ENCODE assay signal across 26 mouse cellular contexts in genomic region chr5:148999802-149000201, GRCm38 (mm10). TPM values are rescaled to one million over a fixed set of nuclear protein-coding genes. Genes with fewer than 3 reads are reported as not detected.
DNase-seq lines count a peak whose midpoint lies in the region; ATAC-seq and TF ChIP-seq lines count a peak whose summit lies in the region.
"Had no signal": no experiment of that assay in that cellular context is flagged by ENCODE, and none has a peak within 500 bp of the region (broad histone marks: within the 10 kb centered on the region; RNA-seq: fewer than 3 reads in every experiment).

No protein-coding gene starts in this region.

- peak; percentile 20 for DNase-seq in adrenal gland, adult 2 months
- no peak for DNase-seq in adrenal gland, postnatal 25 days
- DNase-seq in kidney, adult 2 months: no peak
- peak; percentile 33 for DNase-seq in thymus, postnatal 25 days
- no peak for DNase-seq in thymus, adult 2 months
- no peak for DNase-seq in heart, postnatal 4 days
- DNase-seq in spleen, postnatal 4 days (ENCODE audit: low spot score in 2 of 2): no peak
- DNase-seq: adrenal gland, adult 8-10 months; B cell, adult 2 months; cerebellum, adult 2 months; cerebellum, postnatal 10 days; gastrocnemius, postnatal 10 days; heart, adult 2 months had no signal

- H3K27me3 ChIP-seq in kidney, adult 2 months (replicated peaks; ENCODE audit: control insufficient read depth, insufficient read depth, low read length): no peaks in the 10 kb centered on the region
- no peaks in the 10 kb centered on the region for H3K27me3 ChIP-seq in kidney, embryonic 15.5 days
- no peaks in the 10 kb centered on the region for H3K27me3 ChIP-seq in thymus, adult 2 months (ENCODE audit: control insufficient read depth, insufficient read depth, low read length)
- H3K27me3 ChIP-seq: embryonic facial prominence, embryonic 15.5 days; forebrain, embryonic 15.5 days; heart, embryonic 12.5 days; hindbrain, embryonic 15.5 days had no signal

- no peaks in the 10 kb centered on the region for H3K36me3 ChIP-seq in kidney, adult 2 months (ENCODE audit: control insufficient read depth, insufficient read depth, low read length)
- H3K36me3 ChIP-seq in kidney, embryonic 15.5 days: no peaks in the 10 kb centered on the region
- no peaks in the 10 kb centered on the region for H3K36me3 ChIP-seq in thymus, adult 2 months (ENCODE audit: control insufficient read depth, insufficient read depth, low read length)
- H3K36me3 ChIP-seq: embryonic facial prominence, embryonic 15.5 days; forebrain, embryonic 15.5 days; G1E; heart, embryonic 12.5 days; hindbrain, embryonic 15.5 days had no signal

- TF ChIP-seq CTCF in kidney, adult 2 months (conservative IDR thresholded peaks at IDR 0.05; ENCODE audit: insufficient read depth, insufficient read length, low read depth, low read length): no peak
- no peak for TF ChIP-seq CTCF in thymus, adult 2 months (IDR thresholded peaks at IDR 0.05; ENCODE audit: borderline replicate concordance, control insufficient read depth, extremely low read depth, insufficient read depth, low read length, poor library complexity)

- H3K27ac ChIP-seq in kidney, adult 2 months (ENCODE audit: insufficient read depth, low read depth, low read length): peak overlapping the region; percentile 3; the same call in 1 of the 2 replicates
- H3K27ac ChIP-seq in kidney, embryonic 15.5 days: no peak overlapping the region
- H3K27ac ChIP-seq in thymus, adult 2 months (ENCODE audit: control insufficient read depth, insufficient read depth, low read length): no peak overlapping the region; the same call in 1 of the 2 replicates
- H3K27ac ChIP-seq: embryonic facial prominence, embryonic 15.5 days; forebrain, embryonic 15.5 days; heart, adult 2 months; hindbrain, embryonic 15.5 days had no signal

- no peak for ATAC-seq in kidney, embryonic 15.5 days (replicated peaks; ENCODE audit: low FRiP score)
- ATAC-seq: CD4-positive, CD25-positive, alpha-beta regulatory T cell, adult 4 months; forebrain, embryonic 15.5 days had no signal

- H3K9ac ChIP-seq in kidney, embryonic 15.5 days: no peak overlapping the region
- H3K9ac ChIP-seq: embryonic facial prominence, embryonic 15.5 days; forebrain, embryonic 15.5 days; heart, embryonic 12.5 days; hindbrain, embryonic 15.5 days had no signal

- no peak overlapping the region for H3K4me3 ChIP-seq in kidney, adult 2 months (ENCODE audit: insufficient read depth, low read depth, low read length)
- H3K4me3 ChIP-seq in kidney, embryonic 15.5 days (replicated peaks): no peak overlapping the region
- no peak overlapping the region for H3K4me3 ChIP-seq in thymus, adult 2 months (ENCODE audit: control insufficient read depth, insufficient read depth, low read length)
- H3K4me3 ChIP-seq: embryonic facial prominence, embryonic 15.5 days; erythroblast, embryonic 14.5 days; forebrain, embryonic 15.5 days; heart, adult 2 months; heart, embryonic 12.5 days; hindbrain, embryonic 15.5 days had no signal

- H3K4me1 ChIP-seq in kidney, adult 2 months (ENCODE audit: control insufficient read depth, insufficient read depth, low read length): peaks cover 31% of the 10 kb centered on the region
- peaks cover 56% of the 10 kb centered on the region for H3K4me1 ChIP-seq in kidney, embryonic 15.5 days
- peaks cover 50% of the 10 kb centered on the region for H3K4me1 ChIP-seq in thymus, adult 2 months (replicated peaks; ENCODE audit: control insufficient read depth, insufficient read depth, low read length)

- H3K9me3 ChIP-seq in kidney, embryonic 15.5 days (replicated peaks): no peaks in the 10 kb centered on the region
- H3K9me3 ChIP-seq: embryonic facial prominence, embryonic 15.5 days; forebrain, embryonic 15.5 days; hindbrain, embryonic 15.5 days had no signal

- H3K4me2 ChIP-seq in kidney, embryonic 15.5 days: no peak overlapping the region
- H3K4me2 ChIP-seq: embryonic facial prominence, embryonic 15.5 days; forebrain, embryonic 15.5 days; heart, embryonic 12.5 days; hindbrain, embryonic 15.5 days had no signal

- TF ChIP-seq POLR2A in kidney, adult 2 months (IDR thresholded peaks at IDR 0.05; ENCODE audit: low read depth, low read length): no peak
- no peak for TF ChIP-seq POLR2A in thymus, adult 2 months (IDR thresholded peaks at IDR 0.05; ENCODE audit: control insufficient read depth, extremely low read depth, insufficient read depth, low read length, poor library complexity)

- WGBS in kidney, adult 2 months: 73% methylated on average over 7 of the region's 7 CpGs
- 90% methylated on average over 7 of the region's 7 CpGs for WGBS in kidney, embryonic 15.5 days
- whole genome bisulfite sequencing in thymus, adult 2 months: 86% methylated on average over 7 of the region's 7 CpGs

RNA-seq across cellular contexts. Expression of gene Gm42791, which starts 4.9 kb away (rescaled TPM):
- total RNA-seq in adrenal gland, adult 2 months (2021): 1 to 10 TPM; 6.3 to 6.5 TPM
- polyA plus RNA-seq in adrenal gland, adult 2 months (2012; rRNA removed): not detected in 2 replicates
- total RNA-seq in adrenal gland, postnatal 25 days (2021): 6.7 and 7.4 TPM in 2 replicates
- not detected in 2 replicates for polyA plus RNA-seq in kidney, adult 2 months (2012; rRNA removed)
- 3.2 TPM in 1 of 2 replicates, not detected in the other for polyA plus RNA-seq in kidney, embryonic 15.5 days (2015; fragmentation: Nextera tagmentation; extraction: Ambion mirVana)
- polyA plus RNA-seq in thymus, adult 2 months (2012; rRNA removed): not detected in 2 replicates
- total RNA-seq in heart, postnatal 4 days (2021): 1 to 10 TPM; 2.6 to 2.9 TPM
- total RNA-seq: G1E had no signal
- polyA plus RNA-seq: cerebellum, adult 2 months; embryonic facial prominence, embryonic 11.5 days; forebrain, embryonic 11.5 days; frontal cortex, adult 2 months; G1E; heart, adult 2 months; heart, embryonic 12.5 days; heart, embryonic 16.5 days; hindbrain, embryonic 11.5 days had no signal

Comparison
In these comparisons a context has a peak if more than half of its experiments do, and no peak if none do; other contexts are left out.
1. DNase-seq: peak in adrenal gland, adult 2 months (single experiment) and thymus, postnatal 25 days (single experiment); none in adrenal gland, postnatal 25 days (single experiment), kidney, adult 2 months (single experiment), thymus, adult 2 months (single experiment), heart, postnatal 4 days (single experiment) and spleen, postnatal 4 days (0 of 2).